Mouse (Mus musculus): ENCODE measurements around the gene Enthd1.
A peak's percentile ranks its signal among the peaks of the same experiment; 100 is the strongest.

Gene Enthd1

DNA sequence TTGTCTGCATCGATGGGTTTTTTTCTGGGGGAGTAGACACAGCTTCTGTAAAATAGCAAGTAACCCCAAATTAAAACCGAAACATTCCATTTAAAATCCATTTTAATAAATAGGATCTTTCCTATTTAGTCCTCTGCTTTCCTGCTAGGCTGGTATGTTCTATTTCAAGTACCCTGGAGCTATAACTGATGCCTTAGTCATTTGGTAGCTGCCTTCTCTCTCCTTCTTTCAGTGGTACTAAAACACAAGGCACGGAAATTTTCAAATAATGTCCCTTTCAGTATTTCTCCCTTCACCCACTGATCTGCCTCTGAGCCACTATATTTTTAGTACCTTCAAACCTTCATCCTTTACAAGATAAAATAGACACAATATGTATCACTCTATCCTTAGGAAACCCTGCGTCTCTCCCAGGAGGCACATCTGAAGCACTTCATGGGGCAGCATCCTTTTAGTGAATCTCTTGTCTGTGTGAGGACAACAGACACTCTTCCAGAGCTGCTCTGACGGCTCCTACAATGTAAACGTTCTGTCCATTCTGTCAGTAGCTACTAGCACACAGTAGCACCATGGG lies 90.4 kb downstream of the Enthd1 start:
- no peak for DNase-seq

DNA sequence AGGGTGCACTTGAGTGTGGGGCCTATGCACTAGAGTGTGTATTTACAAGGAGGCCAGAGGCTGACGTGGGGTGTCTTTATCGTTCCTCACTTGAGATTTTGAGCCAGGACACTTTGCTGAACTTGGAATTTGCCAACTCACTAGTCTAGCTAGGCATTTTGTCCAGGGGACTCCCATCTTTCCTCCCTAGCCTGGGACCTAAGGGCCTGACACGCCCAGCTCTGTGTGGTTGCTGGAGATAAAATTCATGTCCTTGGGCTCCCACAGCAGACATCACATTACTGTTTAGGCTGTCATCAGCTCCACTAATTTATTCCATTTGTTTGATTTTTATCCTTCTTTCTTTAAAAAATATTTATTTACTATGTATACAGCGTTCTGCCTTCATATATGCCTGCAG lies 97.1 kb downstream of the Enthd1 start:
- no peak for DNase-seq

DNA sequence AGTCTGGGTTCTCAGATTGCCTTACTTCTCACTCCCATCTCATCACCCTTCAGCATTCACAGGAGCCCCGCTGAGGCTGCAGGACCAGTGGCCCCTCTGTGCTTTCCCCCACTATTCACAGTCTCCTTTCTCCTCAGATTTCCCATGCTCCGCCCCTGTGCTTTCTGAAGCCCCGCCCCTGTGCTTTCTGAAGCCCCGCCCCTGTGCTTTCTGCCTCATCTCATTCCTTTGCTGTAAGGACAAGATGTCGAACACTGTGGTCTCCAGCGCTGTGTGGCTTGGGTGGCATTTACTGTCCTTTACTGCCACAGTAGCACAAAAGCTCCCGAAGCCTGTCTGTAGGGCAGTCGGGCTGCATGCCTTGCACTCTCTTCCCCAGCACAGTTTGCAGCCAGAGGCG lies 102.8 kb downstream of the Enthd1 start:
- DNase-seq, result peak; percentile 45 to 48

DNA sequence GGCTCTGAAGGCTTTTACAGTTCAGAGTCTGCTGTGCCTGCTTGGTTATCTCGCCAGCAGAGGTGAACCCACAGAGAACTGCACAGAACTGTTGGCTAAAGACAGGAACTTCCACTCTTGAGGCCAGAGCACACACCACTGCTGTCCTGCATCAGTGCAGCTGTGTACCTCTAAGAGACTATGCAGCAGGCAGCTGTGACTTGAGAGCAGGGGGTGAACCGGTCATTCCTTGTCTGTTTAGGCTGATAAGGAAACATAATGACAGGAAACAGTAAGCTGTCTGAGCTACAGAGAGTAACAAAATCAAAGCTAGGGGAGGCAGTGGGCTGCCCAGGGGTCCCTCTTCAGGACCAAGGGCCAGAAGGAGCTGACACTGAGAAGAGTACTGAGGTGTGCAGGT lies 103.5 kb downstream of the Enthd1 start:
- no peak for DNase-seq

DNA sequence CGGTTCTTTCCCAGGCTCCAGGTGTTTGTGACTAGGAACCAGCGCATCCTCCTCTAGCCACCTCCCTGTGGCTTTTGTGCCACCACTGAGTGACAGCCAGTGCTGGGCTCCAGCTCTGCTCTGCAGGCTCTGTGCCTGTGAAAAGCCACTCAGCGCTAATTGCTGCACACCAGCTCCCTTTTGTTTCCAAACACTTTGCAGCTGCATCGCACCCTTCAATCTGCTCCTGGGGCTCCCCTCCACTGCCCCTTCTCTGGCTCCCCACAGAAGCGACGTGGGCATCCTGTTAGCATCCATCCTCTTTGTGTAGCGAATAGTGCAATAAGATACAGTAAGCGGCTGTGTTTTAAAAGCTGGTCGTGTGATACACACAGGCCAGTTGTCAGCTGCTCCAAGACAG lies 104.9 kb downstream of the Enthd1 start:
- no peak for DNase-seq

DNA sequence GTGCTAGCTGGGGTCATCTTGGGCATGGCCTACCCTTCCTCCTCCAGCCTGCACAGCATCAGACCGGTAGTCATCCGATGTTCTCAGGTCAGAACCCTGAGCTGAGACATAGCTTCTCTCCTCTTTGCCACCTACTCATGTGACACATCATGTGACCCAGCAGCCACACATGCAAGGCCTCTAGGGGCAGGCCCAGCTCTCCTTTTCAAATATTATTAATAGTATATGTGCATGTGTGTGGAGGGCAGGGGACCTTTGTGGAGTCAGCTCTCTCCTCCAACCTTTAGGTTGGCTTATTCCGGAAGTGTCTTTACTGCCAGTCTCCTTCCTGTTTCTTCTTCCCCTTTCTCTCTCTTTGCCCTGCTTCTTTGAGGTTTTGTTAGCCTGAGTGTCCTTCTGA lies 107.0 kb downstream of the Enthd1 start:
- peak in 1 of 2 experiments; percentile 16 for DNase-seq

DNA sequence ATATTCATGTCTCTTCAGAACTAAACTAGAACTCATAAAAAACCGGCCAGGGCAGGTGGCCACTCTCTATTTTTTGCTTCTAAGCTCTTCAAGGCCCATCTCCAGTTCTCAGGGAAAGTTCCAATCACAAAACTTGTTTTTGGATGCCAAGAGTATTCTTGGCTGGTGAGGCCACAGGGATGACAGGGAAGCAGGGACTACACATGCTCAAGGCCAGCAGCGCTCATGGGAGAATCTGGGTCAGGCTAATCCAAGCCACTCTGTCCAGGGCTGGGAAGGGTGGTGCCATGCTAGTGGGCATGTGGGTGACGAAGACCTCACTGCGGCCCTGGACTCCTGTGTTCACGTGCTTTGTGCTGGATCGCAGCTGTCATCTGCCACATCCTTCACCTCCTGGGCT lies 110.5 kb downstream of the Enthd1 start:
- no peak for DNase-seq

DNA sequence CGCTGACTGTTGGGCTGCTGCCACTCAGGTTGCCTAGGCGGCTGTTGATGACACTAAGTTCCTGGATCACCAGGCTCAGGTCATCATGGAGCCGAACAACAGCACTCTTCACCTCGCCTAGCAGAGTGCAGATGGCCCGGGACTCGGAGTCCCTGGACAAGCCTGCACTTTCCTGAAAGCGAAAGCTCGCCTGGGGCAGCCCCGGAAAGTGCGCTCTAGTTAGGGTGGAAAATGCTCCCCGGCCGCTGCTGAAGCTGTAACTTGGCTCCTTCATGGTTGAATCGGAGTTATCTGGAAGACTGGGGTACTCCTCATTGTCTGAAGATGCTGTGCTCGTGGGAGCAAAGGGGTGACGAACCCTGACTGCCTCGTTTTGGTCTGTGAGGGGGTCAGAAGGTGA lies 112.5 kb downstream of the Enthd1 start:
- no peak for DNase-seq

DNA sequence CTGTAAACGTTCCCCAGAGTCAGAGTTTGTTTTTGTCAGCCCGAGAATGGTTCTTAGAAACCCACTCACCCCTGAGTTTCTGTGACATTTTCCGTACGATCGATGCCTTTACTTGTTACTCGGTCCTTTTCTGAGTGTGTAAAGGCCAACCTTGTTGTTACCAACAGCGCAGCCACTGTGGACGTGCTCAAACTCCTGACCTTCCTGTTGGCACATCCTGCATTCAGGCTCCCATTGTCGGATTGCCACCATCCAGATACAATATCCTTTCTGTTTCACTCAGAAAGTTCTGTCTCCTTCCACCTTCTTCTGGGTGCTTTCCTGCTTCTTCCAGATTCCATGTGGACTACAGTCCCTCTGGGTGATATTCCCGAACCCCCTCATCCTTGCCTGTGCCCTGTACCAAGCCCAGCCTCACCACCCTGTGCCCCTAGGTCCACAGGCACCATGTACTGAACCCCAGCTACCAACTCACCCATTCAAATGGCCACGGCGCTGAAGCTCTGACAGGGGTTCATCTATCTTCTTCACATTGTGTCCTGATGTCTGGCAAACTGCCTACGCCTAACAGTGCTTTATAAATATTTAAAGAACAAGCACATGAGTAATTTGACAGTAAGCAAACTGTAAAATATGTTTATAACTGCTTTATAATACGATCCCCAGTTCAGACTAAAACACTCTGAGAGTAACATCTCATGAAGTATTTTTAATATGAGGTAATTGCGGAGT lies 118.8 kb downstream of the Enthd1 start:
- no peak for DNase-seq

DNA sequence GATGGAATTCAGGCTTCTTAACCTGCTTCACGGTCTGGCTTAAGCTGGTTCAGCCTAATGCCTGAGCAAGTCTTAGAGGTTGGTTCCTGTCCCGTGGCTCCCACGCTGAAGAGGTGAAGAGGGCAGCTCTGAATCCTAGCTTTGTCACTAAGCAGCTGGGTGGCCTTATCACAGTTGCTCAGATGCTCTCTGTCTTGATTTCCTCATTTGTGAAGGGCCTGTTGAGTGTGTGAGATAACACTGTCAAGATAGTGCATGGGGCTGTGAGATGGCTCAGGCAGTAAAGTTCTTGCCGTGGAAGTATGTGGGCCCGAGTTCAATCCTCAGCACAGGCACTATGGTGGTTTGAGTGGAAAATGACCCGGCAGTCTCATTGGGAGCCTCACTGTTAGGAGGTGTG lies 124.8 kb downstream of the Enthd1 start:
- DNase-seq, result no peak

DNA sequence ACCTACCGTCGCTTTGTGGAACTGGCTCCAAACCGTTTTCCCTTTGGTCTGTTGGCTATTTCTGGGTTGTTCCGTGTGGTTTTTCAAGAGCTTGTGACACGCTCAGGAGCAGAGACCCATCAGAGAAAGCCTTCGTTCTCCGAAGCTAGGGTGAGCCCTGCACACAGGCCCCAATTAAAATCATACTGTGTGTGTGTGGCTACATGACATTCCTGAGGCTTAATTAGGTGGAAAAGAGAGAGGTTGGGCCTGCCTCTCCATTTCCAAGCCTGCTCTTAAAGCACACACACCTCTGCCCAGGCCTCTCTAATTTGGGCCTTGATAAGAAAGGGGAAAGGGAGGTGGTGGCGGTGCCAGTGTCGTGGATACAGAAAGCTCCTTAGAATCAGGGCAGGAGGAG lies 126.5 kb downstream of the Enthd1 start:
- no peak for DNase-seq

DNA sequence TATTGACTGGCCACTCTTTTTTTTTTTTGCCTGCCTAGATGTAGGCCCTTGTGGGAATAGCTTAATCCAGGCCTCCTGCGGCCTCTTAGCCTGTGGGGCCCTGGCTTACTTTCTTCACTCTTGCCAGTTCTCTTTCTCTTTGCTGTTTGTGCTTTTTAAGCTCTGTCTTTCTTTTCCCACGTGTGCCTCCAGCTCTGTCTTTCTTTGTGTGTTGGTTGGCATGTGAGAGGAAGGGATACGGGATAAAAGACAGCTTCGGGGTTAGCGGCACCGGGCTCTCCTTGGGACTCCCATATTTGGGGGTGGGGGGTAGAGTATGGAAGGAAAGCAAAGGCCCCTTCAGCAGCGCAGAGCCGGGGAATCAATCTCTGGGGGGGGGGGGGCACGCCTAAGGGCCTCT lies 127.0 kb downstream of the Enthd1 start:
- no peak for DNase-seq

DNA sequence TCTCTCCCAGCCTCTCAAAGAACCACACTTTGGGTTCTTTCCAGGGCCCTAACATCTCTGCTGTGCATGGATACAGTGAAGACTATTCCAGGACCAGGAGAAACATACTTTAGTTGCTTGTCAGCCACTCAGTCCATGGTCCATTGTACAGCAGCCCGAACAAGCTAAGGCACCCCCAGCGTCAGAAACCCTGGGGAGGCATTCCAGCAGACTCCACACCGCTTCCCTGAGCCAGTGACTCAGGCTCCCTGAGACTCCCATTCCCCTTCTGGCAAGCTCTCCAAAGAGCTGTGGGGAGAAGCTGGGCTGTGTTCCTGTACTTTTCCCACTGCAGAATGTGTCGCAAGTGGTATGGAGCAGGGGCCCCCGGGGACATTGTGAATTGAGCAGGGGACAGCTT lies 128.0 kb downstream of the Enthd1 start:
- DNase-seq, result no peak

DNA sequence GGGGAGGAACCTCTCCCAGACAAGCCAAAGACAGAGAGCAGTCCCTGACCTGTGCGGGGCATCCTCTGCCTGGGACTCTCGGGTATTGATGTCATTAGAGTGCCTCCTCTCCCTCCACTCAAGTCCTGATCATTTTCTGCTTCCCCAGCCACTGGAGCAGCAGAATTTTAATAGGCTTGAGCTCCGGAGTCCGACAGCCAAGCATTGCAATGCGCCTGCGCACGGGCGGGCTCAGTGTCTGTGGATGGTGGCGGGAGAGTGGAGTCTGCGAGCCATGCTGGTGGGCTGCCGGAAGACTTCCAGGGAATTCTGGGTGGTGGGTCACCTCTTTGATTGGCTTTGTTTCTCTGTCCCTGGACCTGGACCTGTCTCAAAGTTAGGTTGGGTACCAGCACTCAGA lies 134.6 kb downstream of the Enthd1 start:
- no peak for DNase-seq

DNA sequence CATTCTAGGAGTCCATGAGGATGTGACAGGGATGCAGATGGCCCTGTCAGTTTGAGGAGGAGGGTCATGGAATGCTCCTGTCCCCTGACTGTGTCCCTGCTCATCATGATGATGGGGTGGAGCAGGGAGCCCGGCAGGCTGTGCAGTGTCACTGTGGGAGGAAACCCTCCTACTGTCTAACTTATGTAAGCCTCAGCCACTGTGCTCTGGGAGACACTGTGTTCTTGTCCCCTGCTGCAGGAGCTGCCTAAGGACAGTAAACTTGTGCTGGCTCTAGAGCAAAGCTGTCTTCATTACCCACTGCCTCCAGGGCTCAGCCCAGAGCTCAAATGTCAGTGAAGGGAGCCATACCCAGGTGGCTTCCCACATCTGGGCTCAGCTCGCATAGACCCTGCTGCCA lies 146.8 kb downstream of the Enthd1 start:
- no peak for DNase-seq

DNA sequence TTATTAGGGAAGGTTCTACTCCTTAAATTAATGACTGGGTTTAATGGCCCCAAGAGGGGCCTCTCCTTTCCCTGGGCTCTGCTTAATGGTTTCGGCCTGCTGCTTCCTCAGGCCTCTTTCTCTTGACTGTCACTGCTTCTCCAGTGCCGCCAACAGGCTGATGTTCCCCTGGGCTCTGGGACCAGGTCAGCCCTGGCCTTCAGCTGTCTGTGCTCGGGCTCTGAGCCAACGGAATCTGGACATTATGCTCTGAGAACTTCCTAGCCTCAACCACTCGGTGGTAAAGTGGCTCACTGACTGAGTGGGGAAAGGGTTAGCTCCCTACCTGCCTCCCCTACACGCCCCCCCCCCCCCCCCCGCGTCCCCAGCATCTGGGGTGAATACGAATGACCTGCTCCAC lies 147.9 kb downstream of the Enthd1 start:
- DNase-seq, result no peak

DNA sequence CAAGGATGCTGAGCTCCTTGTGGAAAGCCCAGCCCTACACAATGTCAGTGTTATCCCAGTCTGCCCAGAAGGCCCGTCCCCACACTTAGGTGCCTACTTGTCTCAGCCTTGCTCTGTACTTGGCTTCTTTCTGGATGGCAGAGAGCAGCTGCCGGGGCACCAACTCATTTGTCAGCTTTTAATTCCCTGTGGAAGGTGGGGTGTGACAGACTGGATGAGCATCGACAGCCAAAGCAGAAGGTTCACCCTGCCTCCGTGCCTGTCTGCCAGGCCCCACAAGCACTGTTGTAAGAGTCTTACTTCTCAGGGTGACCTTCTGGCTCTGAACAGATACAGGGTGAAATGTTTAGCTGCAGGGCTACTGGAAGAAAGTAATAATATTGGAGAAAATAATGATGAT lies 149.8 kb downstream of the Enthd1 start:
- DNase-seq, result no peak

DNA sequence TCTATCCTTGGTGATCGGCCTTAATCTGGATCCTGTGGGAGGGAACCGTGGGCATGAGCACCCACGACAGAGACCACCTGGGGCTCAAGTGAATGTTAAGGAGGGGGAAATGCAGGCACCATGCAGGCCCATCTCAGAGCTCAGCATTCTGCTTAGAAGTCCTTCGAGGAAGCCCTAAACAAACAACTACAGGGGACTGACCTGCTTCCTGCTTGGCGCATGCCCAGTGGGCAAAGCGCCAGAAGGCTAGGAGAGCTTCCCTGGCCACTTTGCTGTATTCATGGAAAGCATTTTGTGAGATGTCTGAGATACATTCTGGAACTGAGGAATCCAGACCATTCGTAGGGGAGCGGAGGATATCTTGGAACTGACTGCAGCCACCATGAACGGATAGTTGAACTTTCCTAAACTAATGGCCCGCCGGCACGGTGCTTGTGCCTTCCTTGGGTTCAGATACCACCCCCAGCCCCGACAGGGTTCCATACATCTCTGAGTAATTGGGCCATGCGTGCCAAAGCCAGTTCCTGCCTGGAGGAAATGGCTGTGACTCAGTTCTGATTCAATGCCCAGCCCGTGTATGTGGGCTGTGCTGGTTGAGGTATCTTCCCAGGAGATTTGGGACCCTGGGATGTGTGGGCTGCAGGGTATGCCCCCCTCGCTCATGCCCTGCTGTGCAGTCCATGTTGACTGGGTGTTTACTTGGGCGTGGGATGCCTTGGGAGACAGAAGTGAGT lies 150.8 kb downstream of the Enthd1 start:
- no peak for DNase-seq

DNA sequence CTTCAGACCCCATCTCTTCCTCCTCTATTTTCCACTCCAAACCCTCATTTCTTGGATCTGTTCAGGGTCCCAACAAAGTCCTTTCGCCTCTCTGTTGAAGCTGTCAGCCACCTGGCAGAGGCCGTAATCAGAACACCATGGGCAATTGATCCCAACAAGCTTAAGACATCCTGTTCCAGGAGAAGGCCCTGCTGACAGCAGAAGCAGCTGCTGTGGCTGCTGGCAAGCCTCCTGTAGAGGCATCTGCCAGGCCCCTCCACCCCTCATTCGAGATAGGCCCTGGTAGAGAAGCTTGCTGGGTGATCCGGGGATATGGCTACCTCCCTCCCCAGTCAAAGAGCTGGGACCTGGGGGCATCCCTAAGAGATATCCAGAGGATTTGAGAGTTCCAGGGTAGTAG lies 151.9 kb downstream of the Enthd1 start:
- DNase-seq, result no peak

DNA sequence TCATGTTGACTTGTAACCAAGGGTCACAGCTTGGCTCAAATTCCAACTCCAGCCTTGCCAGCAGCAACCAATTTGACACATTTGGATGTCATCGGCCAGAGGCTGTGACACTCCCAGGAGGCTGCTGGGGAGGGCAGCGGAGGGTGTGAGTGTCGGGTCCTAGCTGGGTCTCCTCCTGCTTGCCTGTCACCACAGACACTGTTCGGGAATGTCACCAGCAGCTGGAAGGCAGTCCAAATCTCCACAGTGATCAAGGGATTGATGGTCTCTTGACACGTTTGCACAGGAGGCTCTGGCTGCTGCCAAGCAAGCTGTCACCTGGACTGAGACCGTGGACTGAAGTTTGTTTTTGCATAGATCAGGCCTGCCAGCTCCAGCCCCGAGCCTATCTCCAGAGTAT lies 154.3 kb downstream of the Enthd1 start:
- DNase-seq, result no peak

DNA sequence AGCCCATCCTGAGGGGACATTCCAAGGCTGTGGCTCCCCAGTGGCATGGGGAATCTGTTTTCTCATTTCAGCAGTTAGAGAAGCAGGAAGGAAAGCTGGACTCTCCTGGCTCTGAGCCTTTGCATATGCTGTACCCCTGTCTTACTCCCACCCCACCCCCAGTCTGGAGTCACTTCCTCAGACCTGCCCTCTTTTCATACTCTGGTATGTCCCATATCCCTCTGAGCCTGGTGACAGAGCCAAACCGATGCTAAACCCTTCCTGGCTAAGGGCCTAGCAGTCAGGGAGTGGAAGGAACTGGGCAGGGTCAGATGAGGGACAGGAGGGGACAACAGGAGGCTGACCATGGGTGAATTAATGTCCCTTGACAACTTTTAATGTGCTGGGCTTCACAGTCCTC lies 157.1 kb downstream of the Enthd1 start:
- DNase-seq, result no peak
